Mouse (Mus musculus): ENCODE results near the gene Dpf3. TPM values are rescaled to one million over a fixed set of nuclear protein-coding genes. Genes with fewer than 3 reads are reported as not detected.

Dpf3 gene
- total RNA-seq, 2 experiments from 2014 or later = 21.7 to 23.7 TPM

- DNase-seq (ENCODE audit: low spot score) = no peak
These were observed 145.3 kb downstream of the Dpf3 start for GRCm38 (mm10) chr12:83342035-83342874.

GRCm38 (mm10) chr12:83340960-83341359 lies 146.6 kb downstream of the Dpf3 start:
- no peak for DNase-seq (ENCODE audit: low spot score)

GRCm38 (mm10) chr12:83338345-83338744 lies 149.2 kb downstream of the Dpf3 start:
- no peak for DNase-seq (ENCODE audit: low spot score)

GRCm38 (mm10) chr12:83337776-83338149 lies 149.8 kb downstream of the Dpf3 start:
- no peak for DNase-seq (ENCODE audit: low spot score)

- DNase-seq (ENCODE audit: low spot score) = no peak
These were observed 150.3 kb downstream of the Dpf3 start for GRCm38 (mm10) chr12:83337077-83337775.

GRCm38 (mm10) chr12:83330056-83330455 lies 157.5 kb downstream of the Dpf3 start:
- DNase-seq (ENCODE audit: low spot score) = no peak

- DNase-seq (ENCODE audit: low spot score) = no peak
These were observed 158.6 kb downstream of the Dpf3 start for GRCm38 (mm10) chr12:83328899-83329298.

- no peak for DNase-seq (ENCODE audit: low spot score)
These were observed 159.0 kb downstream of the Dpf3 start for GRCm38 (mm10) chr12:83328491-83328890.

GRCm38 (mm10) chr12:83327451-83327850 lies 160.1 kb downstream of the Dpf3 start:
- DNase-seq (ENCODE audit: low spot score) = no peak

GRCm38 (mm10) chr12:83320725-83321124 lies 166.8 kb downstream of the Dpf3 start:
- no peak for DNase-seq (ENCODE audit: low spot score)

- no peak for DNase-seq (ENCODE audit: low spot score)
These were observed 169.7 kb downstream of the Dpf3 start for GRCm38 (mm10) chr12:83317646-83318443.

GRCm38 (mm10) chr12:83314666-83315065 lies 172.8 kb downstream of the Dpf3 start:
- no peak for DNase-seq (ENCODE audit: low spot score)

GRCm38 (mm10) chr12:83312818-83313217 lies 174.7 kb downstream of the Dpf3 start:
- DNase-seq (ENCODE audit: low spot score) = no peak

- DNase-seq (ENCODE audit: low spot score) = no peak
These were observed 176.9 kb downstream of the Dpf3 start for GRCm38 (mm10) chr12:83310567-83310966.

- no peak for DNase-seq (ENCODE audit: low spot score)
These were observed 178.3 kb downstream of the Dpf3 start for GRCm38 (mm10) chr12:83309031-83309804.

- no peak for DNase-seq (ENCODE audit: low spot score)
These were observed 178.9 kb downstream of the Dpf3 start for GRCm38 (mm10) chr12:83308627-83309026.

- no peak for DNase-seq (ENCODE audit: low spot score)
These were observed 184.3 kb downstream of the Dpf3 start for GRCm38 (mm10) chr12:83303221-83303620.

GRCm38 (mm10) chr12:83302320-83303153 lies 185.0 kb downstream of the Dpf3 start:
- DNase-seq (ENCODE audit: low spot score) = peak; percentile 53

GRCm38 (mm10) chr12:83301616-83302319 lies 185.7 kb downstream of the Dpf3 start:
- DNase-seq (ENCODE audit: low spot score) = peak; percentile 73

GRCm38 (mm10) chr12:83298358-83298757 lies 189.2 kb downstream of the Dpf3 start:
- DNase-seq (ENCODE audit: low spot score) = no peak
